ENCODE assay signal across 11 mouse cellular contexts in genomic region chr12:108098201-108098980, GRCm38 (mm10).
DNase-seq lines count a peak whose midpoint lies in the region; ATAC-seq lines count a peak whose summit lies in the region.
"Had no signal": no experiment of that assay in that cellular context is flagged by ENCODE, and none has a peak within 500 bp of the region (broad histone marks: within the 10 kb centered on the region; RNA-seq: fewer than 3 reads in every experiment).

No protein-coding gene starts in this region.

- peak; percentile 21; the same call in 1 of the 2 replicates for ATAC-seq in limb, embryonic 11.5 days (ENCODE audit: insufficient number of reproducible peaks, low FRiP score, low TSS enrichment, low read depth)
- ATAC-seq: hindbrain, postnatal 0 days; liver, embryonic 12.5 days had no signal

- peak; percentile 43 for DNase-seq in kidney, postnatal 10 days
- no peak for DNase-seq in kidney, postnatal 25 days
- peak; percentile 62 for DNase-seq in CD4-positive, CD25-positive, alpha-beta regulatory T cell, adult 2 months (ENCODE audit: low read depth, low spot score)
- peak; percentile 59 for DNase-seq in T-cell, adult 2 months (ENCODE audit: low spot score)
- DNase-seq in limb, embryonic 11.5 days (ENCODE audit: low spot score) = no peak
- DNase-seq in ovary, postnatal 14 days (ENCODE audit: low spot score) = no peak
- no peak for DNase-seq in embryo, embryonic 10.5 days (ENCODE audit: low spot score)

- H3K4me2 ChIP-seq in limb, embryonic 11.5 days (ENCODE audit: low read depth, severe bottlenecking) = no peak overlapping the region
- H3K4me2 ChIP-seq: embryonic facial prominence, embryonic 13.5 days; liver, embryonic 12.5 days had no signal

- no peaks in the 10 kb centered on the region for H3K27me3 ChIP-seq in limb, embryonic 11.5 days (ENCODE audit: control insufficient read depth, insufficient read depth, low read length)
- H3K27me3 ChIP-seq: embryonic facial prominence, embryonic 13.5 days; liver, embryonic 12.5 days had no signal

- no peak overlapping the region for H3K27ac ChIP-seq in limb, embryonic 11.5 days (replicated peaks; ENCODE audit: low read depth, low read length)
- H3K27ac ChIP-seq: embryonic facial prominence, embryonic 13.5 days; heart, adult 2 months; hindbrain, postnatal 0 days; liver, embryonic 12.5 days had no signal

- peaks cover 6% of the 10 kb centered on the region for H3K4me1 ChIP-seq in limb, embryonic 11.5 days (ENCODE audit: control insufficient read depth, insufficient read depth, low read length)
- H3K4me1 ChIP-seq: liver, embryonic 12.5 days had no signal

- WGBS in limb, embryonic 11.5 days = 56% methylated on average over 18 of the region's 18 CpGs

- H3K9me3 ChIP-seq in limb, embryonic 11.5 days (ENCODE audit: control insufficient read depth, low read length) = no peaks in the 10 kb centered on the region
- H3K9me3 ChIP-seq: embryonic facial prominence, embryonic 13.5 days; liver, embryonic 12.5 days had no signal

- no peaks in the 10 kb centered on the region for H3K36me3 ChIP-seq in limb, embryonic 11.5 days (ENCODE audit: control insufficient read depth, insufficient read depth, low read length)
- H3K36me3 ChIP-seq: embryonic facial prominence, embryonic 13.5 days; liver, embryonic 12.5 days had no signal

- no peak overlapping the region for H3K4me3 ChIP-seq in limb, embryonic 11.5 days (ENCODE audit: low read depth, low read length)
- H3K4me3 ChIP-seq: embryonic facial prominence, embryonic 13.5 days; heart, adult 2 months; liver, embryonic 12.5 days had no signal

- H3K9ac ChIP-seq in limb, embryonic 11.5 days (ENCODE audit: low read length) = no peak overlapping the region
- H3K9ac ChIP-seq: embryonic facial prominence, embryonic 13.5 days; liver, embryonic 12.5 days had no signal

Comparison
In these comparisons a context has a peak if more than half of its experiments do, and no peak if none do; other contexts are left out.
1. DNase-seq: peak in kidney, postnatal 10 days (single experiment), CD4-positive, CD25-positive, alpha-beta regulatory T cell, adult 2 months (single experiment) and T-cell, adult 2 months (single experiment); none in kidney, postnatal 25 days (0 of 2), limb, embryonic 11.5 days (single experiment), ovary, postnatal 14 days (single experiment) and embryo, embryonic 10.5 days (single experiment).